In the genomic region with DNA sequence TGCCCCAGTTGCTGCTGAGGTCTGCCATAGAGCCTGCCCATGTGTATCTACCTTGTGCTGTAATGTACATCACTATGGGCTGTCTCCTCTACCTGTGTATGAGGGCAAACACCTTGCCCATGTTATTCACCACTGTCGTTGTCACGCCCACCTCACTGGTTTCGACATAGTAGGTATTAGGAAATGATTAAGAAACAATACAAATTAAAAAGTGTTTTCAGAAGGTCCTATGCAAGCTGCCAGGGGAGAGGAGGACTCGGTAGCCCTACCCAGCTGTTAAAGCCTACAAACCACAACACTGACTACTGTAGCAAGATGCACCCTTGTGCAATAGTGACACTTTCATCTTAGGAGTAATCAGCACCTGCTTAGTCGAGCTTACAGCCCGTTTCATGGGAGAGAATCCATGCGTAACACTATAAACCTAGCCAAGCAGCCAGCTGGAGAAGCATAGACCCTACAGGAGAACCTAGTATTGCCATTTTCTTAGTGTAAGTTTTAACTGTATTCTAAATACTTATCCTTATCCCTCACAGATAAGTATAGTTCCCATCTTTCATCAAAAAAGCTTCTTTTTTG, we compare ENCODE assay signal across 31 mouse cellular contexts. TPM values are rescaled to one million over a fixed set of nuclear protein-coding genes. Genes with fewer than 3 reads are reported as not detected.
A peak's percentile ranks its signal among the peaks of the same experiment; 100 is the strongest.
DNase-seq lines count a peak whose midpoint lies in the region; ATAC-seq lines count a peak whose summit lies in the region.
"Had no signal": no experiment of that assay in that cellular context is flagged by ENCODE, and none has a peak within 500 bp of the region (broad histone marks: within the 10 kb centered on the region; RNA-seq: fewer than 3 reads in every experiment).

No protein-coding gene starts in this region.

- H3K4me2 ChIP-seq in liver, embryonic 16.5 days (ENCODE audit: low read depth, low read length): no peak overlapping the region
- H3K4me2 ChIP-seq: embryonic facial prominence, embryonic 12.5 days; forebrain, embryonic 15.5 days; hindbrain, embryonic 13.5 days; liver, embryonic 12.5 days; lung, embryonic 15.5 days; neural tube, embryonic 15.5 days had no signal

- 62% methylated on average over 7 of the region's 7 CpGs for WGBS in liver, embryonic 16.5 days (ENCODE audit: insufficient replicate concordance)

- ATAC-seq in liver, embryonic 16.5 days (ENCODE audit: low read depth): no peak
- peak; percentile 29 for ATAC-seq in activated CD4-positive, CD25-positive, alpha-beta regulatory T cell, adult 4 months
- peak; percentile 68 for ATAC-seq in megakaryocyte, adult 5-6 weeks (ENCODE audit: poor library complexity, severe bottlenecking)
- ATAC-seq: forebrain, embryonic 15.5 days; intestine, embryonic 16.5 days; liver, embryonic 12.5 days had no signal

- H3K27me3 ChIP-seq in liver, embryonic 16.5 days (ENCODE audit: control insufficient read depth, insufficient read depth, low read depth, low read length): no peaks in the 10 kb centered on the region
- H3K27me3 ChIP-seq: CH12.LX; embryonic facial prominence, embryonic 12.5 days; forebrain, embryonic 15.5 days; hindbrain, embryonic 13.5 days; liver, embryonic 12.5 days; lung, embryonic 15.5 days; neural tube, embryonic 15.5 days had no signal

- H3K9me3 ChIP-seq in liver, embryonic 16.5 days (replicated peaks; ENCODE audit: control insufficient read depth, low read length): no peaks in the 10 kb centered on the region
- H3K9me3 ChIP-seq: embryonic facial prominence, embryonic 12.5 days; forebrain, embryonic 15.5 days; hindbrain, embryonic 13.5 days; limb, embryonic 10.5 days; liver, embryonic 12.5 days; lung, embryonic 15.5 days; megakaryocyte, embryonic 14.5 days; neural tube, embryonic 15.5 days had no signal

- peaks cover 14% of the 10 kb centered on the region for H3K4me1 ChIP-seq in liver, embryonic 16.5 days (ENCODE audit: control insufficient read depth, low read depth, low read length)
- H3K4me1 ChIP-seq: embryonic facial prominence, embryonic 12.5 days; forebrain, embryonic 15.5 days; hindbrain, embryonic 13.5 days; limb, embryonic 10.5 days; lung, embryonic 15.5 days; neural tube, embryonic 15.5 days had no signal

- no peaks in the 10 kb centered on the region for H3K36me3 ChIP-seq in liver, embryonic 16.5 days (ENCODE audit: control insufficient read depth, insufficient read depth)
- H3K36me3 ChIP-seq: embryonic facial prominence, embryonic 12.5 days; forebrain, embryonic 15.5 days; hindbrain, embryonic 13.5 days; limb, embryonic 10.5 days; liver, embryonic 12.5 days; lung, embryonic 15.5 days; neural tube, embryonic 15.5 days had no signal

- no peak overlapping the region for H3K4me3 ChIP-seq in liver, embryonic 16.5 days (ENCODE audit: low read depth, low read length)
- H3K4me3 ChIP-seq: embryonic facial prominence, embryonic 12.5 days; forebrain, embryonic 15.5 days; hindbrain, embryonic 13.5 days; limb, embryonic 10.5 days; liver, embryonic 12.5 days; lung, embryonic 15.5 days; megakaryocyte, embryonic 14.5 days; myocyte; neural tube, embryonic 15.5 days had no signal

- H3K27ac ChIP-seq in liver, embryonic 16.5 days (ENCODE audit: low read length): 0 out of 2 replicates have a peak overlapping the region, but pooled peaks have one; percentile 31
- H3K27ac ChIP-seq: embryonic facial prominence, embryonic 12.5 days; forebrain, embryonic 15.5 days; hindbrain, embryonic 13.5 days; limb, embryonic 10.5 days; liver, embryonic 12.5 days; lung, embryonic 15.5 days; neural tube, embryonic 15.5 days had no signal

- DNase-seq in liver: no peak
- peak; percentile 39 to 42 for DNase-seq in thymus, postnatal 10 days (ENCODE audit: low spot score in 2 of 2)
- no peak for DNase-seq in spleen, adult 12 weeks (ENCODE audit: low spot score)
- DNase-seq in lung, postnatal 10 days: no peak
- DNase-seq in ovary, adult 18-20 months (ENCODE audit: low spot score): no peak
- DNase-seq: cerebellum, adult 2 months; gastrocnemius, postnatal 25 days; kidney, postnatal 10 days; midbrain, embryonic 14.5 days; retina, postnatal 1 day; right cerebral cortex, postnatal 4 days had no signal

- no peak overlapping the region for H3K9ac ChIP-seq in liver, embryonic 16.5 days (ENCODE audit: low read depth, low read length)
- H3K9ac ChIP-seq: embryonic facial prominence, embryonic 12.5 days; forebrain, embryonic 15.5 days; hindbrain, embryonic 13.5 days; liver, embryonic 12.5 days; lung, embryonic 15.5 days; neural tube, embryonic 15.5 days had no signal

RNA-seq across cellular contexts. Expression of gene Itk, which starts 9.1 kb away (rescaled TPM):
- 0.09 and 0.12 TPM in 2 replicates for polyA plus RNA-seq in liver, embryonic 16.5 days (2015; fragmentation: Nextera tagmentation; extraction: Ambion mirVana)
- polyA plus RNA-seq in activated CD4-positive, CD25-positive, alpha-beta regulatory T cell, adult 4 months (2017; shearing (Covaris generic)): 100 to 1,000 TPM; 102 to 115 TPM
- total RNA-seq in megakaryocyte, adult 5-6 weeks (2015): 4.4 and 5.5 TPM in 2 replicates
- 3.7 and 4.6 TPM in 2 replicates for total RNA-seq in megakaryocyte, adult 5-6 weeks (2017)
- total RNA-seq: MEL had no signal
- polyA plus RNA-seq: forebrain, embryonic 15.5 days; hindbrain, embryonic 13.5 days; limb, embryonic 10.5 days; liver, embryonic 12.5 days; midbrain, embryonic 14.5 days; neural tube, embryonic 15.5 days had no signal

RNA-seq across cellular contexts. Expression of gene Fam71b, which starts 16.2 kb away (rescaled TPM):
- polyA plus RNA-seq in liver, embryonic 16.5 days (2015; fragmentation: Nextera tagmentation; extraction: Ambion mirVana): 0.04 TPM in 1 of 2 replicates, not detected in the other
- not detected for polyA plus RNA-seq in activated CD4-positive, CD25-positive, alpha-beta regulatory T cell, adult 4 months (2017; shearing (Covaris generic))
- total RNA-seq in megakaryocyte, adult 5-6 weeks (2015): 0.68 TPM in 1 of 2 replicates, not detected in the other
- 0.33 and 1.7 TPM in 2 replicates for total RNA-seq in megakaryocyte, adult 5-6 weeks (2017)
- total RNA-seq: adrenal gland, postnatal 4 days; gastrocnemius, postnatal 25 days; heart, postnatal 25 days; layer of hippocampus, adult 8-10 months; left cerebral cortex, adult 18-20 months; MEL had no signal
- polyA plus RNA-seq: cerebellum, adult 2 months; embryonic facial prominence, embryonic 12.5 days; forebrain, embryonic 15.5 days; hindbrain, embryonic 13.5 days; intestine, embryonic 16.5 days; limb, embryonic 10.5 days; liver, embryonic 12.5 days; midbrain, embryonic 14.5 days; neural tube, embryonic 15.5 days; urinary bladder, adult 2 months had no signal

RNA-seq across cellular contexts. Expression of gene Med7, which starts 56.5 kb away (rescaled TPM):
- polyA plus RNA-seq in liver, embryonic 16.5 days (2015; fragmentation: Nextera tagmentation; extraction: Ambion mirVana): 44.8 and 49.7 TPM in 2 replicates
- 10 to 100 TPM; 41.5 to 42.1 TPM for polyA plus RNA-seq in activated CD4-positive, CD25-positive, alpha-beta regulatory T cell, adult 4 months (2017; shearing (Covaris generic))
- total RNA-seq in megakaryocyte, adult 5-6 weeks (2015): 41.7 and 43.7 TPM in 2 replicates
- total RNA-seq in megakaryocyte, adult 5-6 weeks (2017): 17.6 and 20.6 TPM in 2 replicates

Comparison
In these comparisons a context has a peak if more than half of its experiments do, and no peak if none do; other contexts are left out.
1. DNase-seq: peak in thymus, postnatal 10 days (2 of 2); none in liver (single experiment), spleen, adult 12 weeks (single experiment), lung, postnatal 10 days (single experiment) and ovary, adult 18-20 months (single experiment).
2. RNA of gene Itk, which starts 9.1 kb away (polyA plus RNA-seq): 102 to 115 TPM in activated CD4-positive, CD25-positive, alpha-beta regulatory T cell, adult 4 months; 0.09 to 0.12 TPM in liver, embryonic 16.5 days; every median in the first group is over 10 times any median in the second.